Mouse (Mus musculus): Measurements from ENCODE around the gene Rel. TPM values are rescaled to one million over a fixed set of nuclear protein-coding genes. Genes with fewer than 3 reads are reported as not detected.
"Not testable (repeated sequence)": the region's sequence is repeated elsewhere in the genome, so short reads cannot be mapped to it uniquely, and the experiment has no call there.

The Rel gene
- total RNA-seq (2021) = 1 to 10 TPM; 2.5 to 3.3 TPM
- long read RNA-seq, experiment 1, partial matches to known transcripts = 1 of 2 reads
- long read RNA-seq, experiment 1, other reads (novel, unspliced or antisense) = 1 of 2 reads
- long read RNA-seq, experiment 2, partial matches to known transcripts = 0 of 1 reads
- long read RNA-seq, experiment 2, other reads (novel, unspliced or antisense) = 1 of 1 reads

- intact Hi-C loops (cut with DNase I; ENCODE audit: low total_unique reads) = no loop called here
- peak; percentile 96 for DNase-seq
Observed at GRCm38 (mm10) chr11:23770760-23771506, at the start of gene Rel. Rel (minus strand) TSS chr11:23770970.

DNA sequence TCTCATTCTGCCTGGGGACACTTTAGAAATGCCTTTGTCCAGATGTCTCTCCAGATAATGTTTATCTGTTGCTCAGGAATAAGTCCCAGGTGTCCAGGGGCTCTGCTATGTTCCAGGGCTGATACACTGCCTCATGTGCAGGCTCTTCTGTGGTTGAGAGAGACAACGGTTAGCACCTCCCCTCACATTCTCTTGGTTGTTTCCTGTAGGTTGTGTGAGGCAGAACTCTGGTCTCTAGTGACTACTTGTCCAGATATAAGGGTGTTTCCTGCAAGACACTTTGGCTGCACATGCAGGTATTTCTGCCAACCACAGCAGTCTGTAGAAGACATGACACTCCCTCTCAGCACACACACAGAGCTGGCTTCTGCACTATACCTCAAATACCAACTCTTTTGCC lies 48.0 kb upstream of the Rel start:
- no peak for DNase-seq
- intact Hi-C loops (cut with DNase I; ENCODE audit: low total_unique reads) = no loop called here

- intact Hi-C loops (cut with DNase I; ENCODE audit: low total_unique reads) = no loop called here
- no peak for DNase-seq
Observed at GRCm38 (mm10) chr11:23810741-23811140, 40.0 kb upstream of the Rel start.

DNA sequence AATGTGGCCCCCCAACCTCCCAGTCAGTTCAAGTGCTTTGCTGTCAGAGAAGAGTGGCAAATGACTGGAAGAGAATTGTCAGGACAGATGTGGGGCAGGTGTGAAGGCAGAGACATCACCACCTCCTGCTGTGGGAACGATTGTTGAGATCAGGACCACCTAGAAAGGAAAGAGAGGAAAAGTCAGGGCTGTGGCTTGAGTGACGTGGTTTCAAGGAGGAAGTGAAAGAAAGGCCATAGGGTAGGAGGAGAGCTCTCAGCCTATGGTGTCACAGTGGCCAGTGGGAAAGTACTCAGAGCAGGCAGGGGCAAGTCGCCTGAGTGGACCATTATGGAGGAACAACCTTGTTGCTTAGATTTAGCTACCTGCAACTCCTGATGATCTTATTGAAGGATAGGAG lies 34.9 kb upstream of the Rel start:
- no peak for DNase-seq
- intact Hi-C loops (cut with DNase I; ENCODE audit: low total_unique reads) = no loop called here

DNA sequence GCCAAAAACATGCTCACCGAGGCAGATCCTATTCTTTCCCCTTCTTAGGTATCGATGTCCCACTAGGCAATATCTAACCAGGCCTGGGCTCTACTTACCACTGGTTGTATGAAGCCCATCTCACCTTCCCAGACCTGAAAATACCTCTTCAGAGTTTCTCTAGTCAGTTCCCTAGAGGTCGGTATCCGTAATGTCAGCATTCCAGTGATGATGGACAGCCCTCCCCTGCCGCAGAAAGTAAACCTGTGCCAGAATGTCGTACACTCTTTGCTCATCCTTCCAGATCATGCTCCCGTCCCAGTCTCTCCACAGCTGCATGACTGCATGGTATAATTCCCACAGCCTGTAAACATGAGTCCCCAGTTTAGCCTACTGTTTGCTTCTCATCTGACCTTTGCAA lies 32.4 kb upstream of the Rel start:
- DNase-seq = no peak
- intact Hi-C loops (cut with DNase I; ENCODE audit: low total_unique reads) = no loop called here

DNA sequence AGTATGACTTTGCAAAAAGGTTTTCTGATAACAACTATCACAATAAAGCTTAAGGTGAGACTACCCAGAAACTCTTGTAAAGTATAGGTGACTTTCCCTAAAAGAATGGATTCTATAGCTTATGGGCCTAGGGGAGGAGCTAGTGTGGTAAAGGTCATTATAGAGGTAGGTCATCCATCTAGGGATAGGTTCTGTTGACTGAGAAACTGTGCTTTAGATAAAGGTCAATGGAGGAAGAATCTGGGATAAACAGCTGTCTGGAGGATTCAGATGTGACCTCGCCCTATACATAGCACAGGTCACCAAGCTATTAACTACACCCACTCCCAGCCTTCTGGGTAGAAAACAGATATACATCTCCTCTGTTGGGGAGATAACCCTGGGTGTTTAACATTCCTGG lies 31.5 kb upstream of the Rel start:
- intact Hi-C loops (cut with DNase I; ENCODE audit: low total_unique reads) = no loop called here
- no peak for DNase-seq

DNA sequence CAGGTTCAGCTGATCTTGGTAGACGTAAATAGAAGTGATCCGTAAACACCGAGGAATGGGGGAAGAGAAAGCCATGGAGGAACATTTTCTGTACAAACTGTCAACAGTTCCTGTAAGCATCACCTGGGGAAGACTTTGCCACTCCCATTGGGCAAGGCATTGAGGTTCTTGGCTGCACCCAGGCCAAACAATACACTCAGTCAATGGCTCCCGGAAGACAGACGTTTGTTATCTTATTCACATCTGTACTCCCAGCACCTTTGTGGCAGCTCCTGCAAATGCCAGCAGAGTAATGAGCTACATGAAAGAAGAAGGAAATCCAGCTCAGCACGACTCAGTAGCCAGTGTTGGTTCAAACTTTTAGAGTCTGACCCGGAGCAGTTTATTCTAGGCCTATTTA lies 31.1 kb upstream of the Rel start:
- DNase-seq = no peak
- intact Hi-C loops (cut with DNase I; ENCODE audit: low total_unique reads) = no loop called here

DNA sequence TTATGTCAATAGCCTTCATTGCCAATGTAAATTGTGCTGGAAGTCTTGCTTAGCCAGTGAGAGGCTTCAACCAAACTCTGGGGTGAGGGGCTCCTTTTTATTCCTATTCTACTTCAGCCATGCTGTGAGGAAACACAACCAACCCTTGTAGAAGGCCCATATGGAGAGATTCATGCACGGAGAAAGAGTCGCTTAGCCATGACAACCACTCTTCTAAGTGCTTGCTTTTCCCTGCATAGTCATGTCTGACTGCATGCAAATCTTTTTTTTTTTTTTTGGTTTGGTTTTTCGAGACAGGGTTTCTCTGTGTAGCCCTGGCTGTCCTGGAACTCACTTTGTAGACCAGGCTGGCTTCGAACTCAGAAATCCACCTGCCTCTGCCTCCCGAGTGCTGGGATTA lies 12.9 kb upstream of the Rel start:
- intact Hi-C loops (cut with DNase I; ENCODE audit: low total_unique reads); DNase-seq: not testable (repeated sequence)

GRCm38 (mm10) chr11:23783085-23783484 lies 12.3 kb upstream of the Rel start:
- no peak for DNase-seq
- intact Hi-C loops (cut with DNase I; ENCODE audit: low total_unique reads) = no loop called here

- intact Hi-C loops (cut with DNase I; ENCODE audit: low total_unique reads) = no loop called here
- no peak for DNase-seq
Observed at GRCm38 (mm10) chr11:23782038-23782437, 11.3 kb upstream of the Rel start.

DNA sequence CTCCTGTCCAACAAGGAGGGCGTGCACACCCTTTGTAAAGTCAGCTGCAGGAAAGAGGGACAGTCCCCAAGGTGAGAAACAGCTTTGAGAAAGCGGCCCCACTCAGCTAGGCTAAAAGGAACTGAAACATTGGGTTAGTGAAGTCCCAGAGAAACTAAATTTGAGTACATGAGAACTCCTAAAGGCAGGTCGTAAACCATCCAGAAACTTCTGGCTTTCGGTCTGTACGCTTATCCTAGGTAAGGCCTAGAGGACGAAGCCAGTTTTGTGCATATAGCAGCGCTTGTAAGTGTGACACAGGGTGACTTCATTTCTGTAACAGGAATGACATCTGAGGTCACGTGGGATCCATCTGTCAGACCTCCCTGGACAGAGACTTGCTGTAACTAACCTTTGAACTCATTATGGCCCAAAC lies 8.0 kb upstream of the Rel start:
- intact Hi-C loops (cut with DNase I; ENCODE audit: low total_unique reads) = no loop called here

DNA sequence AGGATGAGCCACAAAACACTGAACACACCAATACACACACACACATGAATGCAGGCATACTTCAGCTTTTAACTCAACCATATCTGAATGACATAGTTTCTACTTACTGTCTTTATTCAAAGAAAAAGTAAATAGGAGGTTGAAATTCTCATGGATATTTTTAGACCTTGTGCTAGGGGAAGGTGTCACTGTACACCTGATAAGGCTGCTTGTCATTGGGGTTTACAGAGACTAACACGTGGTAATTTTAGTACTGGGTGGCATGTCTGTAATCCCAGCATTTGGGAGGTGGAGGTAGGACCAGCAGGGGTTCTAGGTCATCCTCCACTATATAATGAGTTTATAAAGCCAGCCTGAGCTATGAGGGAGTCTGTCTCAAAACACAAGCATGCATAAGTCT lies 1.7 kb upstream of the Rel start:
- no peak for DNase-seq
- intact Hi-C loops (cut with DNase I; ENCODE audit: low total_unique reads) = no loop called here

More for the DNA sequence above, 8.0 kb upstream of the Rel start:
- DNase-seq = no peak

GRCm38 (mm10) chr11:23771507-23772097 lies 832 bp upstream of the Rel start:
- no peak for DNase-seq
- intact Hi-C loops (cut with DNase I; ENCODE audit: low total_unique reads) = no loop called here

- DNase-seq = no peak
- intact Hi-C loops (cut with DNase I; ENCODE audit: low total_unique reads) = no loop called here
Observed at GRCm38 (mm10) chr11:23770510-23770759, 335 bp downstream of the Rel start.

GRCm38 (mm10) chr11:23769686-23770509 lies 872 bp downstream of the Rel start:
- intact Hi-C loops (cut with DNase I; ENCODE audit: low total_unique reads) = no loop called here
- peak; percentile 5 for DNase-seq

GRCm38 (mm10) chr11:23769033-23769432 lies 1.7 kb downstream of the Rel start:
- intact Hi-C loops (cut with DNase I; ENCODE audit: low total_unique reads) = no loop called here
- DNase-seq = no peak

DNA sequence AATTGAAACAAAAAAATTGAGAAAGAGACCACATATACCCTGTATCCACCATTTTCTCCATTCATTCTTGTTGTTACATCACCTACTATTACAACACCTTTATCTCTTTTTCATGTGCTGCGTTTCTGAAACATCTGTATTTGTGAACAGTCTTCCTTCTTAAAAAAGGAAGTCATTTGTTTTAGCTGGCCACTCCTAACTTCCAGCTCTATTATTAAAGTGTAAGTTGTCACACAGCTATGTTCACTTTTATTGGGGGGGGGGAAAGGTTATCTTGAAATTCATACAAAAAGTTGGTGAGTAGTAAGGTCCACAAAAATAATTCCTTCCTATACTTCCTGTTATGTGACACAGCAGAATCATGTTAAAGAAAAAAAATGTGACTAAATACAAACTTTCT lies 2.8 kb downstream of the Rel start:
- intact Hi-C loops (cut with DNase I; ENCODE audit: low total_unique reads) = no loop called here
- no peak for DNase-seq

GRCm38 (mm10) chr11:23767369-23767768 lies 3.4 kb downstream of the Rel start:
- DNase-seq; intact Hi-C loops (cut with DNase I; ENCODE audit: low total_unique reads): not testable (repeated sequence)

DNA sequence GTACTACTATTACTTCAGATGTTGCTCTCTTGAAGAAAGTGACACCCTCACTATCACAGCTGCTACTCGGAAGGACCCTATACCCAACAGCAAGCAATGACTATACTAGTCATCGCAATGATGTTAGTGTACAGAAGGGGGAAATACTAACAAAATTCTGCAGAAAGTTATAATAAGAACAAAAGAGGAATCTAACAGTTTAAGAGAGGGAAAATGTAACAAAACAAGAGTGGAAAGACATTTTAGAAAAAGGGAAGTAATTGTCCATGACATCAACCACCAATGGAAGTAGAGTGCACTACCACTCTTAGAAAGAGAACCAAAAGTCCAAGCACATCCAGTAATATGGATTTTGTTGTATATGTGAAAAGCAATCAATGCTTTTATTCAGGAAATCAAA lies 8.1 kb downstream of the Rel start:
- no peak for DNase-seq
- intact Hi-C loops (cut with DNase I; ENCODE audit: low total_unique reads) = no loop called here

DNA sequence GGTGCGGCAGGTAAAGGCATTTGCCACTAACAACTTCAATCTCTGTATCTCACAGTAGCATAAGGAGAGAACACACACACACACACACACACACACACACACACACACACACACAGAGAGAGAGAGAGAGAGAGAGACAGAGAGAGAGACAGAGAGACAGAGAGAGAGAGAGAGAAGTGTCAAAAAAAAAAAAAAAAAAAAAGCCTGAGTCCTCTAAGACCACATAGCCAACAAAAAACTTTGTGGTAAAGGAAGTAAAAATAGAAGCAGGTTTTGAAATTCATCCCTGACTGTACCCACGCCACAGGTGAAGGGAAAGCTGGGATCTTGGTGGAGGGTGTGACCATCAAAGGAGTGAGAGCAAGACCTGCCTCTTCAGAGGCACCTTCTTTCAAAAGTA lies 12.6 kb downstream of the Rel start:
- intact Hi-C loops (cut with DNase I; ENCODE audit: low total_unique reads) = no loop called here
- no peak for DNase-seq

DNA sequence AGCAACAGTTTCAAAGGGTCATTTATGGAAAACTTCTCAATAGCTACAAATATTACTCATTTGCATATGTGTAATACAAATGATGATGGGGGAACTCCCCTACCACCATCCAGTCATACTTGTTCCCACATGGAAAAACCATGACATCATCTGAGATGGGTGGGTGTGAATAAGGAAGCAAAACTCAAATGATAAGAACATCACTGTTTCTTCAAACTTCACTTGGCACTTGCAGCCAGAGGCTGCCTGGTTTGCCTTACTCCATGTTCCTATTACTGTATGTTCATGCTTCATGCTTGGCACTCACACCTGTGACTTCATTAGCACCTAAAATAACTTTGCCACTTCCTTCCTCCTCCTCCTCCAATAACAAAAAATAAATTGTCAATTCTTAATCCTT lies 16.4 kb downstream of the Rel start:
- no peak for DNase-seq
- intact Hi-C loops (cut with DNase I; ENCODE audit: low total_unique reads) = no loop called here

Data from gastrocnemius, postnatal 14 days (tissue).